Mouse (Mus musculus) adrenal gland, adult 2 months (tissue): Measurements from ENCODE around the gene Zmym1. TPM values are rescaled to one million over a fixed set of nuclear protein-coding genes. Genes with fewer than 3 reads are reported as not detected.
A peak's percentile ranks its signal among the peaks of the same experiment; 100 is the strongest.
"Not testable (repeated sequence)": the region's sequence is repeated elsewhere in the genome, so short reads cannot be mapped to it uniquely, and the experiment has no call there.

Experiments used
- DNase-seq: peaks from one replicate; pipeline ENCODE4 v3.0.0; 2021
- polyA plus RNA-seq: library from polyadenylated mRNA; depleted of rRNA; stranded (reverse); fragments of >200 nt; gene quantifications from 2 replicates; pipeline ENCODE4 v1.2.3, GENCODE M21; 2012; rRNA removed
- total RNA-seq, 2 experiments: library from RNA; stranded (reverse); gene quantifications; 2 replicates each; pipeline ENCODE4 v1.2.3; 2021

Gene Zmym1
- total and polyA plus RNA-seq, 3 experiments: 0.47 to 7.3 (median 5.9) TPM

DNA sequence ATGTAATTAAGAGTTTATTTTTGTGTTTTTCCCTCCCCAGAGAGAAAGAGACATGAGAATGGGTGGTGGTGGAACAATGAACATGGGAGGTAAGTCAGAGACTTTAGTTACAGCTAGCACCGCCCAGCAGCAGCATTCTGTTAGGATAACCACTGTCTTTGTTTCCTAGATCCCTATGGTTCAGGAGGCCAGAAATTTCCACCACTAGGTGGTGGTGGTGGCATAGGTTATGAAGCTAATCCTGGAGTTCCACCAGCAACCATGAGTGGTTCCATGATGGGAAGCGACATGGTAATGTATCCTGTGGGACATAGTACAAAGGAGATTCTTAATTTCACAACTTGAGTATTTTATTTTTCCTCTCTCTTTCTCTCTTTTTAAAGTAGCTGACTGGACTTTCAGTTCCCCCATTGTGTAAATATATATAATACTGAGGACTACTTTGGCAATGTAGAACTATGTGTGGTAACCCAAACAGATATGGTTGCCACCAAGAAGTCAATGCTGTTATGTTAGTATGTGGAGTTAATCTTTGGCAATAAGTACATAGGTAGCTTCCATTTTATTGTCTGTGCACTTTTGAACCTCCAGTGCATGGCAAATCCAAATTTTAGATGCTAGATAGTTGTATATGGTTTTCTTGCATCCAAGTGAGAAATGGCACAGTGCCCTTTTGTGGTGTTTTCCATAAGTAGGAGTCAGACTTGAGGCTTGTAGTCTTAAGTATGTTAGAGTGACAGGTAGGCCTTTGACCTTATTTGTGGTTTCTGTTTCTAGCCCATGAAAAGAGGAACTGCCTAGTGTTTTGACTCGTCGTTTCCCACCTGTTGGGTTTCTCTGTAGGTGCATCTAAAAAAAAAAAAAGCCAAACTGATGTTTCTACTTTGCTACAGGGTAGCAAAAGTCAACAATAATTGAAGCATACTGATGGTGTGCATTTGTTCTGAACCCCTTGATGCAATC, 33.4 kb downstream of the Zmym1 start:
- peak; percentile 58 for DNase-seq

DNA sequence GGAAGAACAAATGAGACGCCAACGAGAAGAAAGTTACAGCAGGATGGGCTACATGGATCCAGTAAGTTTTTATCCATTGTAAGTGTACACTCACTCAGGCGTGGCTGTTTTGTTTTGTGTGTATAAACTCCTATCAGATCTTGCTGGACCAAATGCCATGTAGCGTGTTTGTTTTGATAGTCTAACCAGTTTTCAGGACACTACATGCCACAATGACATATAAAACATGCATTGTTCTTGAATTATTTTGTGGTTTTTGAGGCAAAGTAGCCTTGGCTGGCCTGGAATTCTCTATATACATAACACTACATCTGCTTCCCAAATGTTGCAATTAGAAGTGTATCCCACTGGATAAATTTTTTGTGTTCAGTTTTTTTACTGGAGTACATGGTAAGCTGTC, 34.1 kb downstream of the Zmym1 start:
- DNase-seq: no peak

DNA sequence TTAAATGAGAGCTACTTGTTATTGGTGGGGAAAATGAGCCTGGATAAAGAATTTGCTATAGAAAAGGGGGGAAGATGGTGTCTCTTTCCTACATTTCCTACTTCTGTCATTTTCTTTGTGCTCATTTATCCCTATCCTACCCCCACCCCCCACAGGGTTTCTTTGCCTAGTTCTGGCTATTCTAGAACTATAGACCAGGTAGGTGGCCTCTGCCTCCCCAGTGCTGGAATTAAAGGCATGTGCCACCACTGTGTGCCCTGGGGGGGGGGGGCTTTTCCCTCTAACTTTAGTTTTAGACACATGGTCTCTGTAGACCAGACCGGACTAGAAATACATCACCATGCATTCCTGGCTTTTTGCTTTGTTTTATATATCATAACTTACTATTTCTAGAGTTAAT, 36.7 kb downstream of the Zmym1 start:
- DNase-seq: no peak

DNA sequence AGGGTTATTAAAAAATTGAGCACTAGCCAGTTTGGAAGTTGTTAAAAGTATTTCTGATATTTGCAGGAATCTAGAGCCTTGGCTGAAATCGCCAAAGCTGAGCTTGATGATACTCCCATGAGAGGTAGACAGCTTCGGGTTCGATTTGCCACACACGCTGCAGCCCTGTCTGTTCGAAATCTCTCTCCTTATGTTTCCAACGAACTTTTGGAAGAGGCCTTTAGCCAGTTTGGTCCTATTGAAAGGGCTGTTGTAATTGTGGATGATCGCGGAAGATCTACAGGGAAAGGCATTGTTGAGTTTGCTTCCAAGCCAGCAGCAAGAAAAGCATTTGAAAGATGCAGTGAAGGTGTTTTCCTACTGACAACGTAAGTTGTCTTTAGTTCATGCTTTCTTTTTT, 37.8 kb downstream of the Zmym1 start:
- no peak for DNase-seq

DNA sequence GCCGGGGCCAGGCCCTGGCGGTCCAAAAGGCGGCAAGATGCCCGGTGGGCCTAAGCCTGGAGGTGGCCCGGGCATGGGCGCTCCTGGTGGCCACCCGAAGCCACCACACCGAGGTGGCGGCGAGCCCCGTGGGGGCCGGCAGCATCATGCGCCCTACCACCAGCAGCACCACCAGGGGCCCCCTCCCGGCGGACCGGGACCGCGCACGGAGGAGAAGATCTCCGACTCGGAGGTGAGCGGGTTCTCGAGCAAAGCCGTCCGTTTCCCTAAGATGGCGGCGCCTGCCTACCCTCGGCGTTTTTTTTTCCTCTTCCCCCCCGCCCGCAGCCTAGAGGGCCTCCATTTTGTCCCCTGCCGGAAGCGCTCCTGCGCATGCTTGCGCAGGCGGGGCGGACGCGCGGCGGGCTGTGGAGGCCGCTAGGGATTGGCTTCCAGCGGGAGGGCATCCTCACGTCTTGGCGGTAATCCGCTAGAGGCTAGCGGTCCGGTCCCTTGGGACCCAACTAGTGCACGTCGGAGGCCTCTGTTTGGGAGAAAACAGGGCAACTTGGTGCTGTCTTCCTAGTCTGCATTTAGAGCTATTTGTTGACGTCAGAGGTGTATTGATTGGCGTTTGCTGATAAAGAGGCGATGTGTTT, 38.8 kb downstream of the Zmym1 start:
- peak; percentile 94 for DNase-seq

DNA sequence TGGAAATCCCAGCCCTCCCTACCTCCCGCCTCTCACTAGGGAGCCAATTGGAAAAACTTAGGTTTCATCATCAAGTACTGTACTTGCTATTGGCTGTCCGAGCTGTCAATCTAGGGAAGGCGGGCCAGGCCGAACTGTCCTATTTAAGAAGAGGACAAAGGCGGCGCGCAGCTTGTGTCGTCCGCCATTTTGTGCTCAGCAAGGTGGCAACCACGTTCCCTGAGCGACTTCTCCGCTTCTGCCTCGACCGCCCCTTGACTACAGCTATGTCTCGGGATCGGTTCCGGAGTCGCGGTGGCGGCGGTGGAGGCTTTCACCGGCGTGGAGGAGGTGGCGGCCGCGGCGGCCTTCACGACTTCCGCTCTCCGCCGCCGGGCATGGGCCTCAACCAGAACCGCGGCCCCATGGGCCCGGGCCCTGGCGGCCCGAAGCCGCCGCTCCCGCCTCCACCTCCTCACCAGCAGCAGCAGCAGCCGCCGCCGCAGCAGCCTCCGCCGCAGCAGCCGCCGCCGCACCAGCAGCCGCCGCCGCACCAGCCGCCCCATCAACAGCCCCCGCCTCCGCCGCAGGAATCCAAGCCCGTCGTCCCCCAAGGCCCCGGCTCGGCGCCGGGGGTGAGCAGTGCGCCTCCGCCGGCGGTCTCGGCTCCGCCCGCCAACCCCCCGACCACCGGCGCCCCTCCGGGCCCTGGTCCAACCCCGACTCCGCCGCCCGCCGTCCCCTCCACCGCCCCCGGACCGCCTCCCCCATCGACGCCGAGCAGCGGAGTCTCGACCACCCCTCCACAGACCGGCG, 39.6 kb downstream of the Zmym1 start, which contains the start of gene Sfpq:
Sfpq (plus strand) TSS at position 174 of the 795 bp plus-strand sequence.
- peak; percentile 97 for DNase-seq

DNA sequence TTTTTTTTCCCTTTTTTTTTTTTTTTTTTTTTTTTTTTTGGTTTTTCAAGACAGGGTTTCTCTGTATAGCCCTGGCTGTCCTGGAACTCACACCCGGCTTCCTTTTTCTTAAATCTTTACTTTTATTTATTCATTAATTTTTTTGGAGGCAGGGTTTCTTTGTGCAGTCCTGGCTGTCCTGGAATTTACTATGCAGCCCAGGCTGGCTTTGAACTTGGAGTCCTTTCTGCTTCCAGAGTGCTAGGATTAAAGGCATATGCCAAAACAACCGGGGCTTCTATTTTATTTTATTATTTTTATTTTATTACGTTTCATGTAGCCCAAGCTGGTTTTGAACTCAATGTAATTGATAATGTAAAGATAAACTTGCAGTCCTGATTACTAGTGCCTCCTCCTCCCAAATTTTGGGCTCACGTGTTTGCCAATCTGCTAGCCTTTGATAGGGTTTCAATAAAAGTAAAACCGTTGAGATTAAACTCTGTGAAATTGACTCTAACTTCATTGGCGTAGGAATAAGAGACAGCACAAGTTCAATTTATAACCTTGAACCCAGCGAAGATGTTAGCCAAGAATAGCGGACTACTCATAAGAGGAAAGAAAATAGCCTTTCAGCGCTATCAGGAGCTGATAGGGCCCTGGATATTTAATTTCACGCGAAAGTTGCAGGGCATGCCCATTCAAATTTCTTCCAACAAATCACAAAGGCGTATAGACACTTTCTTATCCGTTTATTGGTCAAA, 40.4 kb downstream of the Zmym1 start:
- DNase-seq: no peak

DNA sequence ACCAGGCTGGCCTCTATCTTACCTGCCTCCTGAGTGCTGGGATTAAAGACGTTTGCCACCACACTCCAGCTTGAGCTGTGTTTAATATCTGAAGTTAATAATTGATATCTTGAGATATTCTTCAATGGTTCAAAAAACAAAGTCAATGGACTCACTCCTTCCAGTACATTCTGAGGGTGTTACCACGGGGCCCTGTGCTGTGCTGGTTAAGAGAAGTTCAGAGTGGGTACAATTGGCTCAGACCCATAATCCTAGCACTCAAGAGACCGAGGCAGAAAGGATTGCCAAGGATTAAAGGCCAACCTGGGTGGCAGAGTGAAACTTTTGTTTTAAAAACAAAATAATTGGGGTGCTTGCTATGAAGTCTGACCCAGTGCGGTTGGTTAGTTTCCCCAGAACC, 44.6 kb downstream of the Zmym1 start:
- no peak for DNase-seq

DNA sequence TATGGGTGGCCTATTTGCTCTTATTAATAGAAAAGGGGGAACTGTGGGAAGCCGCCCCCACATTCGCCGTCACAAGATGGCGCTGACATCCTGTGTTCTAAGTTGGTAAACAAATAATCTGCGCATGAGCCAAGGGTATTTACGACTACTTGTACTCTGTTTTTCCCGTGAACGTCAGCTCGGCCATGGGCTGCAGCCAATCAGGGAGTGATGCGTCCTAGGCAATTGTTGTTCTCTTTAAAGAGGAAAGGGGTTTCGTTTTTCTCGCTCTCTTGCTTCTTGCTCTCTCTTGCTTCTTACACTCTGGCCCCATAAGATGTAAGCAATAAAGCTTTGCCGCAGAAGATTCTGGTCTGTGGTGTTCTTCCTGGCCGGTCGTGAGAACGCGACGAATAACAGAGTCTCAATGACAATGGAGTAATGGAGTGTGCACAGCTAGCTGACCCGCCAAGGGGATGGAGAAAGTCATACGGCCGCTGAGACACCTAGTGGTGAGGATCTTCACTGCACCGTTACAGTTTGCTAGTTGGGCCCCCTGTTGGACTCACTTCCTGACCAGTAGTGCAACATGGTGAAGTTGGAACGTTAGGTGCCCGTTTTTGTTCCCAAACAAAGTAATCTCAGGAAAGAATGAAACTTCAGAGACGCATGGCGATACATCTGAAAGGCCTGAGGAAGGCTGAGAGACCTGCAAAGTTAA, 45.5 kb downstream of the Zmym1 start:
- peak; percentile 90 for DNase-seq

DNA sequence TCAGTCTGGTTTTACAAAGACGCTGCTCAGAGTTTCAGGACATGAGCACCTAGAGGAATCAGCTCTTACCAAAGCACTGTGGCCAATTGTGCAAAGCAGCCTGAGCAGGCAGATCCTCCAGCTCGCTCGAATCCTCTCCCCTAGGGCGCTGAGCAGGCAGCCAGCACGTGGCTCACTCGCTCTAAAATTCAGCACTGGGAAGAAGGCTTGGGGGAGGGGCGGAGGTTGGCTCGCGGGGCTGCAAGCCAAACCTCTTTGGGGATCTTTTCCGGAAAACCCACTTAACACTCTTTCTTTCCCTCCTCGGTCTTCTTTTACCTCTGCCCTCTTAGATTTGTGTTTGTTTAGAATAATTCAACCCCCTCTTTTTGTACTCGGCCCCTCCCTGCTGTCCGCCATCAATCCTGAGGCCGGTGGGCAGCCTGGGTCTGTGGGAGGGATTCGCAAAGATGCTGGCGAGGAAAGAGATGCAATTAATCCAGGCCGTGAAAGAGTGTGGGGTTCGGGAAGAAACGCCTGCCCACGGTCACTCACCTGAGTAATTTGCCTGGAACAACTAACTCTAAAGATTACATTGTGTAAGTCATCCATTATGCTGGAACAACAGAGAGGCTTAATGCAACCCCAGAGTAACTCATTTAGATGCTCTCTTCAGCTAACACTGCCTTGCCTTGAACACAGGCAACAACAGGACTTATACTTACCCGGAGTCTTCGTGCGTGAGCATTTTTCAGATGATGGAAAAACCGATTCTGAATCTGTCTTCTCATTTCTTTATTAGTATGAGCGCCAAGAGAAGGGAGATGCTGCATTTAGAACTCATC, 55.6 kb downstream of the Zmym1 start:
- peak; percentile 60 for DNase-seq

DNA sequence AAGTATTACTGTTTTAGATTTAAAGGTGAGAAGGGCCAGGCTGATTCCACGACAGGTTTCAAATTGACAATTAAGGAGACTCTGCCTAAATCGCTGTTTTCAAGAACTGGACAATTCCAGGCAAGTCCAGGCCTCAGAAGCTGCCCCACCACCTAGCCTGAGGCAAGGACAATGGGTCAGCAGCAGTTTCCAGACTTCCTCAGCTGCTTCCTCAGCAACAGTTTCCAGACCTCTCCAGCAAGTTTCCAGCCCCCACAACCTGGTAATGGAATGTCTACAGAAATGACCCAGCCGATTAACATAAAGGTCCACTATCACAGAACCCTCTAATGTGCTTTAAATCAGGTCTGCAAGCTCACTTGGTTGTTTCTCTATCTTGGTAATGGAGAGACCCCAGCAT, 56.6 kb downstream of the Zmym1 start:
- no peak for DNase-seq

DNA sequence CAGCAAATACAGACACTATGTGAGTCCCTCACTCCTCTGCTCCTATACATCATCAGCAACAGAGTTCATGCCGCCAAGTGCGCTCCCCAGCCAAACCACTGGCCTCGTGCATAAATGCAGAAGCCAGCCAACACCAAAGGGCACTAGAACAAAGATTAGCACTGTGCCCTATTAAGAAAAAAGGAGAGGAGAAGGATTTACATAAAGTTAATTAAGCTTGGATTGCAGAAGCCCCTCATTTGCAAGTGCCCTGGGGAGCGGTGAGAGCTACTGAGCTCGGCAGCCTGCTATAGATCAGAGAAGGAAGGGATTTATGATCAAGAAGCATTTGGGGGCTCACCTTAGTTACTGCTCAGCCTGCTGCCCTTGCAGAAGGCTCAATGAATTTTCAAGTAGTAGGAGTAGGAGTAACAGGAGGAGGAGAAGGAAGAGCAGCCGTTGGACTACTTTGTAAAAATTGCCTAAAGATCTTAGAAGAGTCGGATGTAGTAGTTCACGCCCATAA, 60.3 kb downstream of the Zmym1 start:
- DNase-seq: no peak

DNA sequence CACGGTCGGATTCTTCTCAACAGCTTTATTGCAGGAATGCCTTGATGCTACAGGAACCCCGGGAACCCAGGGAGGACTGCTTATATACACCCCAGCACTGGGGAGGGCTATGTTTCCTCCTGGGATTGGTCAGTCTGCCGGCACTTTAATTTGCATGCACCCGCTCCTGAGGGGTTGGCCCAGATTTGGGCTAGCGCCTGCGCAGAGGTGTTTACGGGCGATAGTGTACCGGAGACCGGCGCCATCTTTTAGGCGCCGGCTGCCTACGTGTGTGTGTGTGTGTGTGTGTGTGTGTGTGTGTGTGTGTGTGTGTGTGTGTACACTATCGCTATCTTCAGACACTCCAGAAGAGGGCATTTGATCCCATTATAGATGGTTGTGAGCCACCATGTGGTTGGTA, 61.6 kb downstream of the Zmym1 start:
- DNase-seq: not testable (repeated sequence)

Other genes starting within 250 kb of the Zmym1 start
- gene Zmym4, start 93.0 kb downstream of the Zmym1 start, total RNA-seq: 10 to 100 TPM; 32.9 to 38.5 TPM
- 2.9 and 3.4 TPM in 2 replicates for gene Zmym4, start 93.0 kb downstream of the Zmym1 start, polyA plus RNA-seq
- gene Sfpq, start 39.8 kb downstream of the Zmym1 start, total RNA-seq: 100 to 1,000 TPM; 122 to 268 TPM
- gene Sfpq, start 39.8 kb downstream of the Zmym1 start, polyA plus RNA-seq: 67.9 and 79.2 TPM in 2 replicates
- 10 to 100 TPM; 14.2 to 15.3 TPM for gene Zmym6, start 16.2 kb upstream of the Zmym1 start, total RNA-seq
- 1.7 and 1.9 TPM in 2 replicates for gene Zmym6, start 16.2 kb upstream of the Zmym1 start, polyA plus RNA-seq
- 10 to 100 TPM; 18.1 to 19.3 TPM for gene Tmem35b, start 62.5 kb upstream of the Zmym1 start, total RNA-seq
- 17.6 and 19.7 TPM in 2 replicates for gene Tmem35b, start 62.5 kb upstream of the Zmym1 start, polyA plus RNA-seq
- 1 to 10 TPM; 3.4 to 3.9 TPM for gene Dlgap3, start 108.1 kb upstream of the Zmym1 start, total RNA-seq
- gene Dlgap3, start 108.1 kb upstream of the Zmym1 start, polyA plus RNA-seq: 13.3 and 14.7 TPM in 2 replicates
- 10 to 100 TPM; 50.4 to 68.0 TPM for gene Smim12, start 182.6 kb upstream of the Zmym1 start, total RNA-seq
- 41.7 and 46.8 TPM in 2 replicates for gene Smim12, start 182.6 kb upstream of the Zmym1 start, polyA plus RNA-seq